Mouse (Mus musculus): Measurements from ENCODE around the gene Cplx1.

DNA sequence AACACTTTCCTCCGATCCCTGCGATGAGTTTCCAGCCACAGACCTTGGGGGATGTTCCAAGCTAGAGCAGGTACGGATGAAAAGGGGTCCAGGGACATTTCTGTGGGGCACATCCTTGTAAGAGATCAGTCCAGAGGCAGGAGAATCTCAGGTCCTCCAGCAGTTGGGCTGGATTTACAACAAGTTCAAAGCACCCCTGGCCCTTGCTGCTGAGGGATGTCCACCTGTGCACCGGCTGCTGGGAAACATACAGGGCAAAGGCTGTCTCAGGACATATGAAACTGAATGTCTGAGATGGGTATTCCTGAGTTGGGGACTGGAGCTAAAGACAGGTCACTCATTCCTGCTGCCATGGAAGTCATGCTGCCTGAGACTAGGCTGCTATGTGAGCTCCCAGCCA lies 7.2 kb upstream of the Cplx1 start:
- no peak for TF ChIP-seq CTCF (IDR thresholded peaks at IDR 0.05; ENCODE audit: extremely low read depth, insufficient read depth, insufficient read length, insufficient replicate concordance)
- no peak for TF ChIP-seq POLR2A (IDR thresholded peaks at IDR 0.05; ENCODE audit: low read depth, low read length)

Data from spleen, adult 2 months (tissue).